Mouse (Mus musculus): Measurements from ENCODE around the gene Gm17581. TPM values are rescaled to one million over a fixed set of nuclear protein-coding genes. Genes with fewer than 3 reads are reported as not detected.

Gene Gm17581
- polyA plus RNA-seq, 1 experiment = not detected

DNA sequence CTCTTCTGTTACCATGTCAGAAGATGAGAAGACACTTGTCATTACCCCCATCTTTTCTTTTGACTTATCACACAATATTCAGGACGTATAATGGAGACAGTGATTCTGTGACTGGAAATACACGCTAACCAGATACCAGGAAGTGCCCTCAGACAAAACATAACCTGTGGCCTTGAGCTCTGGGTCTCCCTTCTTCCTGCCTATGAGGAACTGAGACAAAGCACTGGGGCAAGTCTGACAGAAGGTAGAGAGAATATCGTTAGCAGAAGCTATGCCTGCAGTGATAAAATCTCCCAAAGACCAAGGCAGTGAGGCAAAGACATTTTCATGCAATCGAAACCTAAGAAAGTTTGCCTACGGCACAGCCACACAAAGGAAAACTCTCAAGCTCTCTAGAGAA is 15.1 kb downstream of the Gm17581 start:
- TF ChIP-seq TCF12 (IDR thresholded peaks at IDR 0.05; ENCODE audit: insufficient read depth, poor library complexity, severe bottlenecking) (no peak), POLR2AphosphoS2 (IDR thresholded peaks at IDR 0.05; ENCODE audit: insufficient read length, low read depth) (no peak), MAX (IDR thresholded peaks at IDR 0.05; ENCODE audit: low read depth) (no peak), TCF3 (IDR thresholded peaks at IDR 0.05; ENCODE audit: insufficient read length, low read depth) (no peak), MYOG (IDR thresholded peaks at IDR 0.05; ENCODE audit: control insufficient read depth in 1 of 3, insufficient read depth in 1 of 3, insufficient read length in 2 of 3, low read depth in 2 of 3) (no peak), MYOD1 (IDR thresholded peaks at IDR 0.05; ENCODE audit: control insufficient read depth in 1 of 3, insufficient read length in 2 of 3, low read depth in 2 of 3) (no peak), USF1 (IDR thresholded peaks at IDR 0.05; ENCODE audit: low read depth) (no peak), REST (IDR thresholded peaks at IDR 0.05; ENCODE audit: insufficient read depth, insufficient read length) (no peak), SRF (IDR thresholded peaks at IDR 0.05; ENCODE audit: control insufficient read depth, insufficient read length, low read depth) (no peak), POLR2A (IDR thresholded peaks at IDR 0.05; ENCODE audit: insufficient read length, low read depth) (no peak), CEBPB (IDR thresholded peaks at IDR 0.05; ENCODE audit: insufficient read depth, poor library complexity, severe bottlenecking) (no peak), E2F4 (IDR thresholded peaks at IDR 0.05; ENCODE audit: insufficient read depth) (no peak)
- no peak overlapping the region for H3K4me2 ChIP-seq (ENCODE audit: low read depth)
- H3ac ChIP-seq (ENCODE audit: control insufficient read depth, insufficient read length) = no peak overlapping the region
- no peaks in the 10 kb centered on the region for H3K27me3 ChIP-seq (ENCODE audit: control insufficient read depth, insufficient read depth, insufficient read length)
- no peaks in the 10 kb centered on the region for H3K79me2 ChIP-seq (ENCODE audit: control insufficient read depth, insufficient read depth)
- no peak overlapping the region for H3K4me3 ChIP-seq
- H3K36me3 ChIP-seq (ENCODE audit: control insufficient read depth, insufficient read depth) = peaks cover 7% of the 10 kb centered on the region

DNA sequence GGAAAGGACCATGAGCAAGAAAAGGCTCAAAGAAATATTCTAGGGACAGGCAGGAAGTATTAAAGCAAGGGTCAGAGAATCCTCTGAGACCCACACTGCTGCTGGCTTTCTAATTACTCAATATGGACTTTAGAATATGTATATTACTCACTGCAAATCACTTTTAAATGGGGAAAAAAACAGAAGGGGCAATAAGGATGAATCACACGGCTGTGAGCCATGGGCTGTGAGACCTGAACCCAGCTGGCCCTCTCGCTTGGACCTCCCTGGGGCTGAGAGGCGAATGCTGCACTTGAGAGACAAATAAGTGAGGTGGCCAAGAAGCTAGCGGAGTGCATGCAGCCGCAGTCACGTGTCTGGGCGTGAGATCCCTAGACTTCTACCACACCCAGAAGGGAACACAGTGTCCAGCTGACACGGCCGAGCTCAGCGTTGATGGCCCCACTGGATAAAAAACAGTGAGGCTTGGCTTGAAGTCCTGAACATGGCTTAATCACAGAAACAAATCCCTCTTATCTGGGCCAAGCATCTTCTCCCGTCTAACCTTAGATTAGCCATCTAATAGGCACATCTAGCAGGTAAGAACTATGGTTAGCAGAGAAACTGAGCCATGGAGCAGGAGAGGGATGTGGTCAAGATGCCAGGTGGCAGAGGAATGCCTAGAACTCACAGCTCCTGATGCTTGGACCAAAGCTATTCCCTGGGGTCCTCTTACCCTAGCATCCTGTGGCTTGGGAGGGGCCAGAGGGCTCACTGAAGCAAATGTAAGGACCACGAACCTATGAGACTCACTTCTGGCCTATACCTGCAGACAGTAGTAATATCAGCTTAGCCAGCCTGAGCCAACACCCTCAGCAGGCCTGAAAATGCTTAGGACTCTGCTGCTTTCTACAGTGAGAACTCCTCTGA is 18.3 kb downstream of the Gm17581 start:
- peaks cover 7% of the 10 kb centered on the region for H3K36me3 ChIP-seq (ENCODE audit: control insufficient read depth, insufficient read depth)

DNA sequence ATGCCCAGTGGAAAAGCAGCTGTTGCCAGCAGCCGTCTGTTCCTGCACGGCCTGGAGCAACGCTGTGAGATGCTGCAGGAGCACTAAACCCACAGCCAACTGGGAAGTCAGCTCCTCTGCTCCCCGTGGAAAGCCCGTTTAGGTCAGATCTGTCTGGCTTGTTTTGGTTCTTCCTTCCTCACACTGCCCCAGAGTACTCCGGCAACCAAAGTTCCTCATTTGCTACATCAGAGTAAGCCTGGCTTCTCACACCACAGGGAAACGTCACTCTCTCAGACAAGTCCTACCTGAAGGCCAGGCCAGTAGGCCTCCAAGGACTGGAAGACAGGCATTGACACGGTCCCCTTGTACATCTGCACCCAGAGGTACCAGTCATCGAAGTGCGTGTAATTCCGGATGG is 25.1 kb downstream of the Gm17581 start:
- Histone ChIP-seq H3K4me2 (ENCODE audit: low read depth) (no peak overlapping the region), H3K4me3 (no peak overlapping the region), H3ac (ENCODE audit: control insufficient read depth, insufficient read length) (no peak overlapping the region), H3K27me3 (ENCODE audit: control insufficient read depth, insufficient read depth, insufficient read length) (no peaks in the 10 kb centered on the region), H3K79me2 (ENCODE audit: control insufficient read depth, insufficient read depth) (no peaks in the 10 kb centered on the region), H3K36me3 (ENCODE audit: control insufficient read depth, insufficient read depth) (peaks cover 5% of the 10 kb centered on the region)
- TF ChIP-seq TCF3 (IDR thresholded peaks at IDR 0.05; ENCODE audit: insufficient read length, low read depth) (no peak), TCF12 (IDR thresholded peaks at IDR 0.05; ENCODE audit: insufficient read depth, poor library complexity, severe bottlenecking) (no peak), POLR2AphosphoS2 (IDR thresholded peaks at IDR 0.05; ENCODE audit: insufficient read length, low read depth) (no peak), POLR2A (IDR thresholded peaks at IDR 0.05; ENCODE audit: insufficient read length, low read depth) (no peak)

More for the DNA sequence above, 18.3 kb downstream of the Gm17581 start:
- Histone ChIP-seq H3K4me2 (ENCODE audit: low read depth) (no peak overlapping the region), H3K27me3 (ENCODE audit: control insufficient read depth, insufficient read depth, insufficient read length) (no peaks in the 10 kb centered on the region), H3K79me2 (ENCODE audit: control insufficient read depth, insufficient read depth) (no peaks in the 10 kb centered on the region), H3K4me3 (no peak overlapping the region), H3ac (ENCODE audit: control insufficient read depth, insufficient read length) (no peak overlapping the region)
- TF ChIP-seq TCF12 (IDR thresholded peaks at IDR 0.05; ENCODE audit: insufficient read depth, poor library complexity, severe bottlenecking) (no peak), MYOD1 (IDR thresholded peaks at IDR 0.05; ENCODE audit: control insufficient read depth in 1 of 3, insufficient read length in 2 of 3, low read depth in 2 of 3) (no peak), SRF (IDR thresholded peaks at IDR 0.05; ENCODE audit: control insufficient read depth, insufficient read length, low read depth) (no peak), MAX (IDR thresholded peaks at IDR 0.05; ENCODE audit: low read depth) (no peak), USF1 (IDR thresholded peaks at IDR 0.05; ENCODE audit: low read depth) (no peak), POLR2AphosphoS2 (IDR thresholded peaks at IDR 0.05; ENCODE audit: insufficient read length, low read depth) (no peak), TCF3 (IDR thresholded peaks at IDR 0.05; ENCODE audit: insufficient read length, low read depth) (no peak), POLR2A (IDR thresholded peaks at IDR 0.05; ENCODE audit: insufficient read length, low read depth) (no peak), CEBPB (IDR thresholded peaks at IDR 0.05; ENCODE audit: insufficient read depth, poor library complexity, severe bottlenecking) (no peak), REST (IDR thresholded peaks at IDR 0.05; ENCODE audit: insufficient read depth, insufficient read length) (no peak), MYOG (IDR thresholded peaks at IDR 0.05; ENCODE audit: control insufficient read depth in 1 of 3, insufficient read depth in 1 of 3, insufficient read length in 2 of 3, low read depth in 2 of 3) (no peak), E2F4 (IDR thresholded peaks at IDR 0.05; ENCODE audit: insufficient read depth) (no peak)

DNA sequence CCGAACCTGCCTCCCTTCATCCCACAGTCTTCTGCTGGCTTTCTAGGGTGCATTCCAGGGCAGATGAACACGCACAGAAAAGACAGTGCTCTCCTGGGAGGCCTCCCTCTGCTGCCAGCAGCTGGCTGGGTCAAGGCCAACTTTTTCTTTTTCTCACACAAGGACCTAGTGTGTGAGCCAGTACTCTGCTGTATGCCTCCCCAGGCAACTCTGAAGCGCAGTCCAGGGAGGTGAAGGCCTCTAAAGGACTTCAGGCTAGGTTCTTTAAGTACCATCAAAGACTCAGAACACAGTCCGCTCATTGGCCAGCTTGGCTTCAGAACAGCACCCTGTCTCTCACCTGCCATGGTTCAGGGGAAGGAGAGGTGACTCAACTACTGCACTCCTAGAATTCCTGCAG is 28.4 kb downstream of the Gm17581 start:
- H3K36me3 ChIP-seq (ENCODE audit: control insufficient read depth, insufficient read depth) = peaks cover 13% of the 10 kb centered on the region
- H3K27me3 ChIP-seq (ENCODE audit: control insufficient read depth, insufficient read depth, insufficient read length) = no peaks in the 10 kb centered on the region
- no peak overlapping the region for H3ac ChIP-seq (ENCODE audit: control insufficient read depth, insufficient read length)
- no peak overlapping the region for H3K4me2 ChIP-seq (ENCODE audit: low read depth)
- H3K79me2 ChIP-seq (ENCODE audit: control insufficient read depth, insufficient read depth) = no peaks in the 10 kb centered on the region
- no peak overlapping the region for H3K4me3 ChIP-seq
- TF ChIP-seq USF1 (IDR thresholded peaks at IDR 0.05; ENCODE audit: low read depth) (no peak), POLR2A (IDR thresholded peaks at IDR 0.05; ENCODE audit: insufficient read length, low read depth) (no peak), MYOG (IDR thresholded peaks at IDR 0.05; ENCODE audit: control insufficient read depth in 1 of 3, insufficient read depth in 1 of 3, insufficient read length in 2 of 3, low read depth in 2 of 3) (no peak), SRF (IDR thresholded peaks at IDR 0.05; ENCODE audit: control insufficient read depth, insufficient read length, low read depth) (no peak)

DNA sequence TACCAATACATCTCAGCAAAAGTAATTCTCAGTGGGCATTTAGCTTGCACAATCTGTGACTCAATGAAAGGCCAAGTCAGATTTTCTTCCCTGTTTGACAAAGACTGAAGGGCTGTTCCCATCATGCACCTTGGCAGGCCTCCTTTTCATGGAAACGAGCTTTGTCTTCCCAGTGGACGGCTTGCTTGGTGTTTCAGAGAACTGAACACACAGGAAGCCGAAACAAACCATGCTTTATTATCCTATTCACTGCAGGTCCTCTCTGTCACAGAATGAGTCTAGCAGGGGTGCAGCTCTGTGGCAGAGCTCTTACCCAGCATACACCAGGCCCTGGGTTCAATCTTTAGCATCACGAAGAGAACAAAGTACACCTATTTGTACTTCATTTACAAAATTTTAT is 32.0 kb downstream of the Gm17581 start:
- H3K36me3 ChIP-seq (ENCODE audit: control insufficient read depth, insufficient read depth) = peaks cover 8% of the 10 kb centered on the region
- H3ac ChIP-seq (ENCODE audit: control insufficient read depth, insufficient read length) = no peak overlapping the region
- no peaks in the 10 kb centered on the region for H3K27me3 ChIP-seq (ENCODE audit: control insufficient read depth, insufficient read depth, insufficient read length)
- no peaks in the 10 kb centered on the region for H3K79me2 ChIP-seq (ENCODE audit: control insufficient read depth, insufficient read depth)
- H3K4me2 ChIP-seq (ENCODE audit: low read depth) = no peak overlapping the region
- H3K4me3 ChIP-seq = no peak overlapping the region
- TF ChIP-seq POLR2AphosphoS2 (IDR thresholded peaks at IDR 0.05; ENCODE audit: insufficient read length, low read depth) (no peak), MYOG (IDR thresholded peaks at IDR 0.05; ENCODE audit: control insufficient read depth in 1 of 3, insufficient read depth in 1 of 3, insufficient read length in 2 of 3, low read depth in 2 of 3) (no peak), E2F4 (IDR thresholded peaks at IDR 0.05; ENCODE audit: insufficient read depth) (no peak), REST (IDR thresholded peaks at IDR 0.05; ENCODE audit: insufficient read depth, insufficient read length) (no peak), MAX (IDR thresholded peaks at IDR 0.05; ENCODE audit: low read depth) (no peak), SRF (IDR thresholded peaks at IDR 0.05; ENCODE audit: control insufficient read depth, insufficient read length, low read depth) (no peak), TCF3 (IDR thresholded peaks at IDR 0.05; ENCODE audit: insufficient read length, low read depth) (no peak), USF1 (IDR thresholded peaks at IDR 0.05; ENCODE audit: low read depth) (no peak), TCF12 (IDR thresholded peaks at IDR 0.05; ENCODE audit: insufficient read depth, poor library complexity, severe bottlenecking) (no peak), CEBPB (IDR thresholded peaks at IDR 0.05; ENCODE audit: insufficient read depth, poor library complexity, severe bottlenecking) (no peak), POLR2A (IDR thresholded peaks at IDR 0.05; ENCODE audit: insufficient read length, low read depth) (no peak), MYOD1 (IDR thresholded peaks at IDR 0.05; ENCODE audit: control insufficient read depth in 1 of 3, insufficient read length in 2 of 3, low read depth in 2 of 3) (no peak)
